Mouse (Mus musculus) cerebellum, adult 9-10 months (tissue): Measurements from ENCODE around the gene Avl9.

ENCODE experiments used
- DNase-seq: peaks from one replicate; pipeline ENCODE4 v3.0.0; 2022

Avl9 gene

DNA sequence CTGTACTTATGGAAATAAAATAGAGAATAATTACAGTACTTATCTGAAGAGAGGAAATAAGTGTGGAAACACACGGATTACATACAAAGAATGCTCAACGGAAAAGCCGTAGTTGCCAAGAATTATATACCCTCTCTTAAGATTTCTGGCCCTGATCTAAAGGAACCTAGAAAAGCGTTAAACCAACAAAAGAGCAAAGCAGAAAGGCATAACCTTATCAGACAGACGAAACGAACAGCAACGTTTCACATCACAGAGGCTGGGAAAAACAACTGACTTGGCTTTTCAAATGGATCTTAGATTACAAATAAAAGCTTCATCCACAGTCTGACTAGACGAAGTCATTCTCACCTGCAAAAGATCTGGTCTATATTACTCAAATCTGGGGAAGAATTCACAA lies 81.5 kb downstream of the Avl9 start:
- no peak for DNase-seq

DNA sequence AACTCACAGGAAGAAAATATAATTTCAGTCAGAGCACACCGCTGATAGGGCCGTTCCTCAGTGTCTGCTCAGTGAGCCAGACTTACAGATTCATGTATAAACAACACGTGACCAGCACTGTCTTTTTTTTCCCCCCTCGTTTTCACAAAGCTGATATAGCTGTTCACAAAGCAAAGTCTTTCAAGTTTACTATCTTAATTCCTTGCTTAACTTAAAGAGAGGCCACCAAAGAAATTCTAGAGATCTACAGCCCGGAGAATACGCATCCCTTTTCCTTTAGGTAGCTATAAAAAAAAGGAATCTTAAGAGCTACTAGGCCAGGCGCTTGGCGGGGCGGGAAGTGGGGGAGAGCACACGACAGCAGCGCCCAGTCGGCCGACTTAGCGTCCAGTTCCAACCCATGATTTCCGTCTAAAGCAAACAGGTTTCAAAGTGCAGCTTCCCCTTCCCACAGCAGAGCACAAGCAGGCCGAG lies 82.0 kb downstream of the Avl9 start:
- peak; percentile 55 for DNase-seq

DNA sequence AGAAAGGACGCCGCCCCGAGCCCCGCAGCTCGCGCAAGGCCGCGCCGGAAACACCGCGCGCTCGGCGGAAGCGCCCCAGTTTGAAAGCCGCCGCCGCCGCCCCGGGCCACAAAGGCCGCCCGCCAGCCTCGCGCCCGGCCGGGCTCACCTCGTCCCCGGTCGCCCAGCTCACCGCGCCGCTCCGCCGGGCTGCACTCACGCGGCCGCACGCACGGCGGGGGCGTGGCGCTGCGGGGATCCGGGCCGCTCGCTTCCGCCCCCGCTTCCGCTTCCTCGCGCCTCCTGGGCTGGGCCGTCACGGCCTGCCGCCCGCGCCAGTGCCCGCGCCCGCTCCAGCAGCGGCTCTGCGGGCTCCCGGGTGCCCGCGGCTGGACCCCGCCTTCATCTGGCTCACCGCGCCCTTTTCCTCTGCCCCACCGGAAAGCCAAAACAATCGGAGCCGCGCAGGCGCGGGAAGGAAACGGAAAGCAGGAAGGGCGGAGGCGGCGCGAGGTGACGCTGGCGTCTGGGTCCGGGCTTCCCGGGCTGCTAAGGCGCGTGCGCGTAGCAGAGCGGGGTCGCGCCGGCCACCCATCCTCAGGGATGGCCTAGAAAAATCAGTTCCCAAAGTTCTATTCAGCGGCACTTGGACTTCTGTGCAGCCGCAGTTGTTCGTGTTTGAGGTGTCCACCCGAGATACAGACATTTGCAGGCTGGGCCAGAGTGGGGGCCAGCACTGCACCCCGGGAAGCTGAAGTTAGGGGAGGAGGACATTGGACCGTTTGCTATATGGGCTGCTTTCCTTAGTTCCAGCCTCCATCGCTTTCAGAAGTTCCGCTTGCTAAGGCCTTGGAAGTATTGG lies 82.8 kb downstream of the Avl9 start, which contains the start of gene Kbtbd2:
Gene Kbtbd2, minus strand, starts transcription at position 503 of the 841 bp plus-strand sequence.
- peak; percentile 94 for DNase-seq

DNA sequence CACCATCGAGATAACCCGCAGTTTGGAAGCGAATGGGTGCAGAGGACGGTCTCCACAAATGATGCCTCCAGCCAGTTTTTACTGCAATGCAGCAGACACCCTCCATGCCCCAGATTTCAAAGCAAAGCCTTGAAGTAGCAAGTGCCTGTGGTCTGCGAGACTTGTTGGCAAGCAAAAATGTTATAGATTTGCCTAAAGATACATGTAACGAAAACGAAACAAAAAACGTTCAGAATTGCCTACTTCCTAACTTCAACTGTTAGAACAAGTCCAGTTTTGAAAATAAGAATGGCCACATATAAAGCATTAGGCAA lies 83.4 kb downstream of the Avl9 start:
- DNase-seq = no peak

DNA sequence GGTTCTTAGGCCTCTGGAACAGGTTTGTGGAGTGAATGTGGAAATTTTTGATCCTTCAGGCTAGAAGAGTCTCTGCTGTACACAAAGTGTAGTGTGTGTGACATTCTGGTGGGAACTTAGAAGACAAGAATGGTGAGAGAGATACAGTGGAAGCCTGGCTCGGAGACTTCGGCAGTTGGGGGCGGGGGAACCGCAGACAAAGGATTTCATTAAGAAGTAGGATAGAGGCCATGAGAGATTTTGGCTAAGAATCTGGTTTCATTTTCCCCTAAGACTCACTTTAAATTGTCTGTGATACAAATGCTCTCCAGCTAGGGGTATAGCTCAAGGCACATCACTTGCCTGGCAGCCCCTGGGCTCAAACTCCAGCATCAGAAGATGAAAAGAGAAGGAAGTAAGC lies 90.3 kb downstream of the Avl9 start:
- DNase-seq = no peak

DNA sequence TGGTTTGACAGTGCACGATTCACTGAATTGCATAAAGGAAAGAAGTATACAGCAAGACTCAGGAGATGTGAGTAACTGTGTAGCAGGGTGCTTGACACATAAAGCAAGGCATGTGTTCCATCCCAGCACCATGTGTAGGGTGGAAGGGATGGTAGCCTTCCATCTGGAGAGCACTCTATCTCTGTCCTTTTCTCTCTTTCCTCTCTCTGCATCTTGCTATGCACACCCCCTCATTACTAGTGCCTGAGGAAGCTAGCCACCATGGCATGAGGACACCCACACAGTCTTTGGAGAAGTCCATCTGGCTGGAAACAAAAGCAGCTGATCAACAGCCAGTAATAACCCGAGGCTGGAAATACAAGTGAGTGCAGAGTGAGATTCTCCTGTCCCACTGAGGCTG lies 91.5 kb downstream of the Avl9 start:
- no peak for DNase-seq

DNA sequence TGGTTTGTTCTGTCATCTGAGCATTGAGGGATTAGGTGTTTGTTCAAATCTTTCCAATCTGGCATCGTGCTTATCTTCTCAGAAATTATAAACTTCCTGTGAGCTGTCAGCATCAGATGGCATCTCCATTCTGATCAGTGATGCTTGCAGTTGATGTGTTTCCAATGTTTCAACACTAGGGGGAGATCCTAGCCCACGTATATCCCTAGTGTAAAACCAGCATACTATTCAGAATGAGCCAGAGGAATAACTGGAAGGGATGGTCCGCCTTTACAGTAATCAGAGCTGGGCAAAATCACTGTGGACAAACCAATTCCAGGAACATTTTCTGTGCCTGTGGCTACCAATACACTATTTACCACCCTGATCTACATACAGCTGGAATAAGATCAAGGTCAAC lies 94.0 kb downstream of the Avl9 start:
- DNase-seq = peak; percentile 71
